Mouse (Mus musculus) retina, embryonic 14.5 days (tissue): Measurements from ENCODE around the gene 6820408C15Rik.

Source experiments
- DNase-seq: peaks from one replicate; pipeline ENCODE4 v3.0.0-alpha.2; 2015; ENCODE audit warnings: low spot score

6820408C15Rik gene

DNA sequence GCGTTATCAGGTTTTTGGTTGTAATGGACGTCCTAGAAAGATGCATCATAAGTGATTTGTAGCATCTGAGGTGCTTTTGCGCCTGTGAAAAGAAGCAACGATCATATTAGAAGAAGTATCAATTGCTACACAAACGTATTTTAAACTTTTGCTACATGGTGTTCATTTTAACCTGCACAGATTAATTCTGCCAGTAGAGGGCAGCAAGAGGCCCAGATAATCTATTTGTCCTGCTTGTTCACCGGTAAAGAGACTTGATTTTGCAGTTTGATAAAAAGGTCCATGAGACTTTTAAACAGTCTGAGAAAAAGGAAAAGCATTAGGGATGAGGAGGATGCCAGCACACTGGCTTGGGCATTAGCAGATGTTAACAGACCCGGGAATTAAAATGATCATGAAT lies 55.6 kb downstream of the 6820408C15Rik start:
- DNase-seq: peak; percentile 77

DNA sequence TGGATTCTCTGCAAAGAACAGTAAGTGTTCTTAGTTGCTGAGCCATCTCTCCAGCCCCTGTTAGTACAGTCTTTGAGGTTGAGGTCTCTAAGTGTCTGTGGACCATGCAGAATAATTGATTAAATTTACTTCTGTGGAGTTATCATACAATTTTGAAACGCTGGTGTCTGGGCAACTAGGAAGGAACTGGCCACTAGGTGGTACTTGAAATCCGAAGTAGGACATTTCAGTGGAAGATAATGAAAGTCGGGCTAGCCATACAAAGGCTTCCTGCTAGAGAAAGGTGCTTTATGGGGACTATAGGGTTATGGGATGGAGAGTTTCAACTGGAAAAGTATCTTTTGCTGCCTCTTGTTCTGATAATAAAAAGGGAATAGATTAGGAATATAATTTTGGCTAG lies 57.0 kb downstream of the 6820408C15Rik start:
- peak; percentile 22 for DNase-seq

DNA sequence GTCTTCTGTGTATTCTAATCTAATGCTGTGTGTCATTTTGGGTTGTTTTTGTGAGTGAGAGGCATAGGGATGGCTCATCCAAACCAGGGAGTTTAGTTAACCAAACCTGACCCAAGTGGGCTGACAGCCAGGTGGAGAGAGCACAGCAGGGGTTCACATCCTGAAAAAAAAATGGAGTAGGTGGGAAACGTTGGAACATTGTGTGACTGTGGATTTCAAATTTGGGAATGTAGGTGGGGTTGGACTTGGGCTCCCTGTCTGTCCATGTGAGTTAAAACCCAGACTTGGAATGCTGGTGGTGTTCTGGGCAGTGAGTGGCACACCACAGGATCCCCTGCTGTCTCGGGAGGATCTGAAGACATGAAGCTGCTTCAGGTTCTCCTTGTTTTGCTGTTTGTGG lies 61.4 kb downstream of the 6820408C15Rik start, which contains the start of gene Defb20:
Gene Defb20, plus strand, starts transcription at position 301 of the 400 bp plus-strand sequence.
- DNase-seq: no peak

DNA sequence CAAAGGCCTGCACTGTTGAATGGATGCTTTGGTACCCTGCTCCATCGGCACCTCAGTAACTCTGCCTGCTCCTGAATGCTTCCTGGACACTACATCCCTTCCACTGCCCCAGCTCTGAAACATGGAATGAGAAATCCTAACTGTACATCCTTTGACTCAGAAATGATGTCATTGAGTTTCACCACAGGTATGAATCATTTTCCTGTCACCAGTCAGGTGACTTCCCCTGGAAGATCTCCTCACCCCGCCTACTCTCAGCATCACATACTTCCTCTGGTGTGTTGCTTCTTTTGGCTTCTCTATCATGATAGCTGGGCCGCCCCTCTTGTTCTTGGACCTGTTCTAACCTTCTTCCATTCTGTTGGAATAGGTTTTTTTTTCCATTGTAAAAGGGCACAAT lies 65.5 kb downstream of the 6820408C15Rik start:
- DNase-seq: no peak

DNA sequence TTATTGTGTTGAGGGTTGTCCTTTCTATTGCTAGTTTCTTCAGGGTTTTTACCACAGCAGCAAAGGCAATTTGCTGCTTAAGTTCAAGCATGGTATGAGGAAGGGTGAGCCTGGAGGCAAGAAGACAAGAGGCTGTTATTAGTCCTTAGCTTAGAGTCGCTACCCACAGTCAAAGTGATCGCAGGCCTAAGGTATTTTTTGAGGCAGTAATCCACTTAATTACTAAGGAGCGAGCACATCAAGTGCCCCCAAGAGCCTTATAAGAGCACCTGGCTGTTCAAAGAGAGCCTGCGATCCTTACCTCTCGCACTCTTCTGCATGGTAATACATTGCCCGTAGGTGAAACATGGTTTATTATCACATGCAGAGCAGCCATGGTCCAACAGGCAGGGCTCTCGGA lies 66.3 kb downstream of the 6820408C15Rik start:
- DNase-seq: no peak

DNA sequence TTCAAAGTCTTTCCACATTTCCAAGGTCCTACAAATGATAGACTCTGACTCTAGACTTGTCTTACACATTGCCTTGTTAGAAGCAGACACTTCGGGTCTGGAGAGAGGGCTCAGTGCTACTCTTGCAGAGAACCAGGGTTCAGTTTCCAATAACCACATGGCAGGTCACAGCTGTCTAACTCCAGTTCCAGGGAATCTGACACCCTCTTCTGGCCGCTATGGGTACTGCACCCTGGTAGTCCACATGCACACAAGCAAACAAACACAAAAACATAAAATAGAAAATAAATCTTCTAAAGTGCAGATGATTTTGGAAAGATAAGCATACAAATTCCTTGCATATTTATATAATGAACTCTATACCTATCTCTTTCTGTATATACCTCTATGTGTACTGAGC lies 71.6 kb downstream of the 6820408C15Rik start:
- no peak for DNase-seq

DNA sequence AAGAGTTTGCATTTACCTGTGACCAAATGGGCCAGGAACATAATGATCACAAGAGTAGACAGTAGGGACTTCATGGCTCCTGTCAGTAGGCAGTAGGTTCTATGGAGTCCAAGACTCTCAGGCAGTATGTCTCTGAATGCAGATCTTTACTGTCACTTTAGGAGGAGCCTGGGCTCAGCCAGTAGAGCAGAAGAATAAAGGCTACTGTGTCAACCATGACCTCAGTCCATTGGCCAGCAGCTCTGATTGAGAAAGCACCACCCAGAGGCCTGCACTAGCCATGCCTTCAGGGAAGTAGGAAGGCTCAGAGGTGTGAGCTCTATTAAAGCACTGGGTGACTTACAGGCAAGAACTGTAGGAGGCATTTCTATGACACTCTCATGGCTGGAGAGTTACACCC lies 74.7 kb downstream of the 6820408C15Rik start, which contains the start of gene Defb22:
Gene Defb22, minus strand, starts transcription at position 101 of the 400 bp plus-strand sequence.
- no peak for DNase-seq

DNA sequence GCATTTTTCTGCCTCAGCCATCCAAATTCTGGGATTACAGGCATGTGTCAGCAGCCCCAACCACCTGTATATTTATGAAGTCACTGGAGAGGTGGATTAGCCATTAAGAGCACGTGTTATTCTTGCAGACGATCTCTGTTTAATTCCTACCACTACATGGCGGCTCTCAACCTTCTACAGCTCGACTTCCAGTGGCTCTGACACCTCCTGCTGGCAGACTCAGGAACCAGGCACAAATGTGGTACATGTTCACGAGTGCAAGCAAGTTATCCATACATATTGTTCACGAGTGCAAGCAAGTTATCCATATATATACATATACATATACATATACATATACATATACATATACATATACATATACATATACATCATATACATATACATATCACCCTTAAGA lies 77.8 kb downstream of the 6820408C15Rik start:
- no peak for DNase-seq
